Mouse (Mus musculus) embryo, embryonic 10.5 days (tissue): ENCODE results near the gene Fbxw28.
"Not testable (repeated sequence)": the region's sequence is repeated elsewhere in the genome, so short reads cannot be mapped to it uniquely, and the experiment has no call there.

ENCODE experiments used
- DNase-seq: peaks from one replicate; pipeline ENCODE4 v3.0.0-alpha.2; 2015; ENCODE audit warnings: low spot score

Gene Fbxw28

GRCm38 (mm10) chr9:109339559-109339958 is at the start of gene Fbxw28:
Gene Fbxw28, minus strand, starts transcription at chr9:109339659.
- not testable (repeated sequence) for DNase-seq

GRCm38 (mm10) chr9:109287576-109287975 is 51.9 kb downstream of the Fbxw28 start, which contains the start of gene Fbxw14:
Gene Fbxw14, minus strand, starts transcription at chr9:109287676.
- not testable (repeated sequence) for DNase-seq
